ENCODE assay signal across 22 mouse cellular contexts in the genomic region with DNA sequence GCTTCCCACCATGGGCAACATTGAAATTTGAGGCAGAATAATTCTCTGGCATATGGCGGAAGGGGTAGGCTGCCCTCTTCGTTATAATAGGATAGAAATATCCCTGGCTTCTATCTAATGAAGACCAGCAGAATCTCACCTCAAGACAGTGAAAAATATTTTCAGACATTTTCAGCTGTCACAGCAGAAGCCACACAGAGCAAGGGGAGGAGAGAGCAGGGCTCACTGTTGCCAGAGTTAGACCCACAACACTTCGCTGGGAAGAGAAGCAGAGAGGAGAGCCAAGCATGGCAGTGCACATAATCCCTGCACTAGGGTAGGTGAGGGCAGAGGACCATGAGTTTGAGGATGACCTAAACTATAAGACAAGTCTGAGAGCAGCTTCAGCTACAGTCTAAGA. TPM values are rescaled to one million over a fixed set of nuclear protein-coding genes. Genes with fewer than 3 reads are reported as not detected.
DNase-seq lines count a peak whose midpoint lies in the region; ATAC-seq lines count a peak whose summit lies in the region.
"Had no signal": no experiment of that assay in that cellular context is flagged by ENCODE, and none has a peak within 500 bp of the region (broad histone marks: within the 10 kb centered on the region; RNA-seq: fewer than 3 reads in every experiment).

No protein-coding gene starts in this region.

- H3K36me3 ChIP-seq in heart, embryonic 12.5 days, result peaks cover 18% of the 10 kb centered on the region; the same call in 1 of the 2 replicates
- no peaks in the 10 kb centered on the region for H3K36me3 ChIP-seq in hindbrain, embryonic 15.5 days
- H3K36me3 ChIP-seq in hindbrain, embryonic 10.5 days, result no peaks in the 10 kb centered on the region
- peaks cover 2% of the 10 kb centered on the region; the same call in 1 of the 2 replicates for H3K36me3 ChIP-seq in lung, embryonic 16.5 days (ENCODE audit: control insufficient read depth, insufficient read depth, low read length)
- no peaks in the 10 kb centered on the region for H3K36me3 ChIP-seq in stomach, embryonic 14.5 days (ENCODE audit: control insufficient read depth, insufficient read depth, low read length)
- H3K36me3 ChIP-seq: forebrain, embryonic 12.5 days; kidney, embryonic 15.5 days; midbrain, embryonic 15.5 days; stomach, embryonic 15.5 days had no signal

- H3K9me3 ChIP-seq in heart, embryonic 12.5 days (replicated peaks), result no peaks in the 10 kb centered on the region
- H3K9me3 ChIP-seq in hindbrain, embryonic 15.5 days, result no peaks in the 10 kb centered on the region
- no peaks in the 10 kb centered on the region for H3K9me3 ChIP-seq in hindbrain, embryonic 10.5 days
- H3K9me3 ChIP-seq in lung, embryonic 16.5 days (ENCODE audit: control insufficient read depth, low read length), result no peaks in the 10 kb centered on the region
- H3K9me3 ChIP-seq in stomach, embryonic 14.5 days (ENCODE audit: control insufficient read depth, low read depth, low read length), result no peaks in the 10 kb centered on the region
- H3K9me3 ChIP-seq: forebrain, embryonic 12.5 days; heart, embryonic 10.5 days; kidney, embryonic 15.5 days; midbrain, embryonic 15.5 days; stomach, embryonic 15.5 days had no signal

- WGBS in heart, embryonic 12.5 days, result 77% methylated on average over 3 of the region's 3 CpGs
- WGBS in hindbrain, embryonic 15.5 days, result 76% methylated on average over 3 of the region's 3 CpGs
- 86% methylated on average over 3 of the region's 3 CpGs for WGBS in hindbrain, embryonic 10.5 days
- WGBS in lung, embryonic 16.5 days, result 73% methylated on average over 3 of the region's 3 CpGs
- 82% methylated on average over 3 of the region's 3 CpGs for WGBS in stomach, embryonic 14.5 days

- H3K9ac ChIP-seq in heart, embryonic 12.5 days, result peak overlapping the region; percentile 38; the same call in 1 of the 2 replicates
- H3K9ac ChIP-seq in hindbrain, embryonic 15.5 days, result no peak overlapping the region
- H3K9ac ChIP-seq in lung, embryonic 16.5 days (ENCODE audit: low read length), result 0 out of 2 replicates have a peak overlapping the region, but pooled peaks have one; percentile 42
- no peak overlapping the region for H3K9ac ChIP-seq in stomach, embryonic 14.5 days (replicated peaks; ENCODE audit: low read depth, low read length)
- H3K9ac ChIP-seq: forebrain, embryonic 12.5 days; kidney, embryonic 15.5 days; midbrain, embryonic 15.5 days; stomach, embryonic 15.5 days had no signal

- H3K4me3 ChIP-seq in heart, embryonic 12.5 days, result no peak overlapping the region
- no peak overlapping the region for H3K4me3 ChIP-seq in hindbrain, embryonic 15.5 days
- H3K4me3 ChIP-seq in hindbrain, embryonic 10.5 days, result no peak overlapping the region
- peak overlapping the region; percentile 14; the same call in 1 of the 2 replicates for H3K4me3 ChIP-seq in lung, embryonic 16.5 days (ENCODE audit: low read length)
- no peak overlapping the region for H3K4me3 ChIP-seq in stomach, embryonic 14.5 days (ENCODE audit: low read depth, low read length)
- H3K4me3 ChIP-seq: forebrain, embryonic 12.5 days; heart, embryonic 10.5 days; kidney, embryonic 15.5 days; midbrain, embryonic 15.5 days; stomach, embryonic 15.5 days had no signal

- DNase-seq in heart, postnatal 25 days (ENCODE audit: low spot score), result no peak
- DNase-seq in hindbrain, embryonic 10.5 days (ENCODE audit: low spot score), result no peak
- DNase-seq in lung, postnatal 36 days, result no peak
- DNase-seq in urinary bladder, postnatal 10 days (ENCODE audit: low spot score), result no peak
- DNase-seq: adrenal gland, postnatal 14 days; cerebellum, adult 8-10 months; cerebellum, postnatal 36 days; embryo, embryonic 11 days; kidney, adult 11 months; kidney, postnatal 36 days; thymus, adult 2 months; thymus, postnatal 4 days had no signal

- peaks cover 29% of the 10 kb centered on the region for H3K4me1 ChIP-seq in heart, embryonic 12.5 days (replicated peaks)
- peaks cover 26% of the 10 kb centered on the region for H3K4me1 ChIP-seq in hindbrain, embryonic 15.5 days (replicated peaks)
- peaks cover 17% of the 10 kb centered on the region for H3K4me1 ChIP-seq in hindbrain, embryonic 10.5 days (replicated peaks)
- peaks cover 24% of the 10 kb centered on the region for H3K4me1 ChIP-seq in lung, embryonic 16.5 days (replicated peaks; ENCODE audit: control insufficient read depth, insufficient read depth, low read length)
- peaks cover 16% of the 10 kb centered on the region; the same call in 1 of the 2 replicates for H3K4me1 ChIP-seq in stomach, embryonic 14.5 days (ENCODE audit: control insufficient read depth, insufficient read depth, low read length)

- intact Hi-C loops in heart, postnatal 25 days (cut with DNase I), result loop anchor here (5.0 to 10.0 kb wide), 3 partner anchors 88 to 586 kb away; a partner anchor contains a TSS

- no peaks in the 10 kb centered on the region for H3K27me3 ChIP-seq in heart, embryonic 12.5 days (replicated peaks)
- no peaks in the 10 kb centered on the region for H3K27me3 ChIP-seq in hindbrain, embryonic 15.5 days
- peaks cover 25% of the 10 kb centered on the region for H3K27me3 ChIP-seq in hindbrain, embryonic 10.5 days (ENCODE audit: insufficient read depth, poor library complexity, severe bottlenecking)
- H3K27me3 ChIP-seq in lung, embryonic 16.5 days (ENCODE audit: control insufficient read depth, insufficient read depth, low read depth, low read length), result no peaks in the 10 kb centered on the region
- no peaks in the 10 kb centered on the region for H3K27me3 ChIP-seq in stomach, embryonic 14.5 days (ENCODE audit: control insufficient read depth, insufficient read depth, low read length)
- H3K27me3 ChIP-seq: kidney, embryonic 15.5 days; stomach, embryonic 15.5 days had no signal

- peak overlapping the region; percentile 22; the same call in 1 of the 2 replicates for H3K4me2 ChIP-seq in heart, embryonic 12.5 days
- 0 out of 2 replicates have a peak overlapping the region, but pooled peaks have one; percentile 11 for H3K4me2 ChIP-seq in hindbrain, embryonic 15.5 days
- H3K4me2 ChIP-seq in lung, embryonic 16.5 days (ENCODE audit: low read depth, low read length), result peak overlapping the region; percentile 39
- 0 out of 2 replicates have a peak overlapping the region, but pooled peaks have one; percentile 3 for H3K4me2 ChIP-seq in stomach, embryonic 14.5 days (replicated peaks; ENCODE audit: low read depth, low read length)
- H3K4me2 ChIP-seq: forebrain, embryonic 12.5 days; kidney, embryonic 15.5 days; midbrain, embryonic 15.5 days; stomach, embryonic 15.5 days had no signal

- no peak overlapping the region for H3K27ac ChIP-seq in heart, embryonic 12.5 days (ENCODE audit: poor library complexity, severe bottlenecking)
- no peak overlapping the region for H3K27ac ChIP-seq in hindbrain, embryonic 15.5 days (replicated peaks)
- H3K27ac ChIP-seq in hindbrain, embryonic 10.5 days, result no peak overlapping the region
- H3K27ac ChIP-seq in lung, embryonic 16.5 days (ENCODE audit: low read length), result peak overlapping the region; percentile 38; the same call in 1 of the 2 replicates
- no peak overlapping the region for H3K27ac ChIP-seq in stomach, embryonic 14.5 days (ENCODE audit: low read length)
- H3K27ac ChIP-seq: forebrain, embryonic 12.5 days; heart, embryonic 10.5 days; kidney, embryonic 15.5 days; midbrain, embryonic 15.5 days; stomach, embryonic 15.5 days had no signal

- no peak for ATAC-seq in heart, embryonic 12.5 days (ENCODE audit: insufficient number of reproducible peaks, low FRiP score)
- ATAC-seq in hindbrain, embryonic 15.5 days (ENCODE audit: low FRiP score, low read depth), result no peak
- no peak for ATAC-seq in lung, embryonic 16.5 days (ENCODE audit: low read depth)
- no peak for ATAC-seq in stomach, embryonic 14.5 days (ENCODE audit: insufficient number of reproducible peaks, insufficient read depth, low FRiP score, low read depth)
- ATAC-seq: CD4-positive, CD25-positive, alpha-beta regulatory T cell, adult 4 months; midbrain, embryonic 15.5 days had no signal

RNA-seq across cellular contexts. Expression of a gene that starts 5.3 kb away (rescaled TPM):
- 69.0 and 74.2 TPM in 2 replicates for polyA plus RNA-seq in heart, embryonic 12.5 days (2016; fragmentation: Nextera tagmentation; extraction: Ambion mirVana)
- total RNA-seq in heart, postnatal 25 days (2021), result 1 to 10 TPM; 5.3 to 6.5 TPM
- 27.0 and 36.2 TPM in 2 replicates for polyA plus RNA-seq in hindbrain, embryonic 15.5 days (2015; fragmentation: Nextera tagmentation; extraction: Ambion mirVana)
- polyA plus RNA-seq in hindbrain, embryonic 10.5 days (2016; fragmentation: Nextera tagmentation; extraction: Ambion mirVana), result 13.5 and 16.1 TPM in 2 replicates
- polyA plus RNA-seq in lung, embryonic 16.5 days (2015; fragmentation: Nextera tagmentation; extraction: Ambion mirVana), result 102 and 106 TPM in 2 replicates
- polyA plus RNA-seq in stomach, embryonic 14.5 days (2014; fragmentation: Nextera tagmentation; extraction: Ambion mirVana), result 37.4 and 39.4 TPM in 2 replicates

RNA-seq across cellular contexts. Expression of a gene that starts 48.7 kb away (rescaled TPM):
- polyA plus RNA-seq in heart, embryonic 12.5 days (2016; fragmentation: Nextera tagmentation; extraction: Ambion mirVana), result 41.1 and 44.4 TPM in 2 replicates
- total RNA-seq in heart, postnatal 25 days (2021), result 1 to 10 TPM; 8.4 to 9.2 TPM
- 30.8 and 31.4 TPM in 2 replicates for polyA plus RNA-seq in hindbrain, embryonic 15.5 days (2015; fragmentation: Nextera tagmentation; extraction: Ambion mirVana)
- polyA plus RNA-seq in hindbrain, embryonic 10.5 days (2016; fragmentation: Nextera tagmentation; extraction: Ambion mirVana), result 63.3 and 77.4 TPM in 2 replicates
- polyA plus RNA-seq in lung, embryonic 16.5 days (2015; fragmentation: Nextera tagmentation; extraction: Ambion mirVana), result 50.8 and 56.4 TPM in 2 replicates
- 62.9 and 66.1 TPM in 2 replicates for polyA plus RNA-seq in stomach, embryonic 14.5 days (2014; fragmentation: Nextera tagmentation; extraction: Ambion mirVana)

Comparison
In these comparisons a context has a peak if more than half of its experiments do, and no peak if none do; other contexts are left out.
1. H3K9ac ChIP-seq: peak in heart, embryonic 12.5 days (single experiment) and lung, embryonic 16.5 days (single experiment); none in hindbrain, embryonic 15.5 days (single experiment) and stomach, embryonic 14.5 days (single experiment).
2. Peak in every context shown above with its lines, with median percentiles within 50 percentile points of each other: H3K4me2 ChIP-seq.